Mouse (Mus musculus): ENCODE data around the gene AL732309.1. TPM values are rescaled to one million over a fixed set of nuclear protein-coding genes. Genes with fewer than 3 reads are reported as not detected.

Gene AL732309.1
- polyA plus RNA-seq, 1 experiment from 2014 or later: 4.5 TPM

- Histone ChIP-seq H3K27me3 (ENCODE audit: control insufficient read depth, insufficient read depth, low read depth, low read length) (peaks cover 4% of the 10 kb centered on the region; the same call in 1 of the 2 replicates), H3K9me3 (ENCODE audit: control insufficient read depth, low read length) (no peaks in the 10 kb centered on the region), H3K36me3 (ENCODE audit: control insufficient read depth, insufficient read depth, low read length) (peaks cover 19% of the 10 kb centered on the region), H3K27ac (ENCODE audit: low read length) (peak overlapping the region; percentile 87), H3K9ac (ENCODE audit: low read length) (no peak overlapping the region), H3K4me2 (ENCODE audit: low read depth, low read length) (peak overlapping the region; percentile 65), H3K4me3 (ENCODE audit: low read length) (no peak overlapping the region; the same call in 1 of the 2 replicates), H3K4me1 (replicated peaks; ENCODE audit: control insufficient read depth, insufficient read depth, low read length) (peaks cover 22% of the 10 kb centered on the region)
- no peak for ATAC-seq (ENCODE audit: low read depth)
- WGBS: 18% methylated on average over 2 of the region's 2 CpGs
Observed at GRCm38 (mm10) chr2:25197191-25197590, 49.5 kb downstream of the AL732309.1 start.

- Histone ChIP-seq H3K4me2 (ENCODE audit: low read depth, low read length) (peak within 1 kb of the TSS; percentile 65), H3K4me1 (replicated peaks; ENCODE audit: control insufficient read depth, insufficient read depth, low read length) (peaks cover 22% of the 10 kb centered on the region), H3K27ac (ENCODE audit: low read length) (peak within 1 kb of the TSS; percentile 87), H3K4me3 (ENCODE audit: low read length) (peak within 1 kb of the TSS; percentile 47), H3K9me3 (ENCODE audit: control insufficient read depth, low read length) (no peaks in the 10 kb centered on the region), H3K36me3 (ENCODE audit: control insufficient read depth, insufficient read depth, low read length) (peaks cover 18% of the 10 kb centered on the region), H3K9ac (ENCODE audit: low read length) (peak within 1 kb of the TSS; percentile 64), H3K27me3 (ENCODE audit: control insufficient read depth, insufficient read depth, low read depth, low read length) (peaks cover 4% of the 10 kb centered on the region; the same call in 1 of the 2 replicates)
- ATAC-seq (ENCODE audit: low read depth): peak; percentile 79
- 10% methylated on average over 8 of the region's 8 CpGs for WGBS
Observed at GRCm38 (mm10) chr2:25196172-25196954, 50.3 kb downstream of the AL732309.1 start, which contains the start of gene Tor4a. Tor4a (minus strand) TSS chr2:25196886.

GRCm38 (mm10) chr2:25195211-25196156 lies 51.2 kb downstream of the AL732309.1 start:
- H3K36me3 ChIP-seq (ENCODE audit: control insufficient read depth, insufficient read depth, low read length): peaks cover 11% of the 10 kb centered on the region
- ATAC-seq (ENCODE audit: low read depth): peak; percentile 41
- H3K4me2 ChIP-seq (ENCODE audit: low read depth, low read length): peak overlapping the region; percentile 65
- H3K9ac ChIP-seq (ENCODE audit: low read length): peak overlapping the region; percentile 64
- no peaks in the 10 kb centered on the region for H3K9me3 ChIP-seq (ENCODE audit: control insufficient read depth, low read length)
- 15% methylated on average over 55 of the region's 55 CpGs for WGBS
- peak overlapping the region; percentile 87 for H3K27ac ChIP-seq (ENCODE audit: low read length)
- peaks cover 4% of the 10 kb centered on the region; the same call in 1 of the 2 replicates for H3K27me3 ChIP-seq (ENCODE audit: control insufficient read depth, insufficient read depth, low read depth, low read length)
- H3K4me1 ChIP-seq (replicated peaks; ENCODE audit: control insufficient read depth, insufficient read depth, low read length): peaks cover 22% of the 10 kb centered on the region
- H3K4me3 ChIP-seq (ENCODE audit: low read length): peak overlapping the region; percentile 47

Other genes starting within 250 kb of the AL732309.1 start
- 71.7 and 72.3 TPM in 2 replicates for gene Nsmf, start 192.5 kb downstream of the AL732309.1 start, polyA plus RNA-seq (2015; fragmentation: Nextera tagmentation; extraction: Ambion mirVana)
- gene Entpd8, start 166.6 kb downstream of the AL732309.1 start, polyA plus RNA-seq (2015; fragmentation: Nextera tagmentation; extraction: Ambion mirVana): 0.64 and 0.74 TPM in 2 replicates
- 1.7 and 2.6 TPM in 2 replicates for gene Noxa1, start 151.7 kb downstream of the AL732309.1 start, polyA plus RNA-seq (2015; fragmentation: Nextera tagmentation; extraction: Ambion mirVana)
- 9.8 and 10.0 TPM in 2 replicates for gene Nrarp, start 66.1 kb downstream of the AL732309.1 start, polyA plus RNA-seq (2015; fragmentation: Nextera tagmentation; extraction: Ambion mirVana)
- gene Tor4a, start 50.0 kb downstream of the AL732309.1 start, polyA plus RNA-seq (2015; fragmentation: Nextera tagmentation; extraction: Ambion mirVana): 10.0 and 12.5 TPM in 2 replicates
- 112 and 113 TPM in 2 replicates for gene Nelfb, start 35.4 kb downstream of the AL732309.1 start, polyA plus RNA-seq (2015; fragmentation: Nextera tagmentation; extraction: Ambion mirVana)
- 0.15 TPM in 1 of 2 replicates, not detected in the other for gene Stpg3, start 32.2 kb downstream of the AL732309.1 start, polyA plus RNA-seq (2015; fragmentation: Nextera tagmentation; extraction: Ambion mirVana)
- 0.68 TPM in 1 of 2 replicates, not detected in the other for gene Fam166a, start 28.1 kb downstream of the AL732309.1 start, polyA plus RNA-seq (2015; fragmentation: Nextera tagmentation; extraction: Ambion mirVana)
- gene Tubb4b, start 22.2 kb downstream of the AL732309.1 start, polyA plus RNA-seq (2015; fragmentation: Nextera tagmentation; extraction: Ambion mirVana): 677 and 731 TPM in 2 replicates
- not detected in 2 replicates for gene Slc34a3, start 12.5 kb downstream of the AL732309.1 start, polyA plus RNA-seq (2015; fragmentation: Nextera tagmentation; extraction: Ambion mirVana)
- gene Rnf224, start 10.1 kb downstream of the AL732309.1 start, polyA plus RNA-seq (2015; fragmentation: Nextera tagmentation; extraction: Ambion mirVana): not detected in 2 replicates
- gene Rnf208, start 4.6 kb downstream of the AL732309.1 start, polyA plus RNA-seq (2015; fragmentation: Nextera tagmentation; extraction: Ambion mirVana): 8.3 and 9.1 TPM in 2 replicates
- 0.67 TPM in 1 of 2 replicates, not detected in the other for gene Cysrt1, start 4.4 kb downstream of the AL732309.1 start, polyA plus RNA-seq (2015; fragmentation: Nextera tagmentation; extraction: Ambion mirVana)
- gene Tmem203, start 8.6 kb upstream of the AL732309.1 start, polyA plus RNA-seq (2015; fragmentation: Nextera tagmentation; extraction: Ambion mirVana): 20.3 and 22.0 TPM in 2 replicates
- gene Tprn, start 15.8 kb upstream of the AL732309.1 start, polyA plus RNA-seq (2015; fragmentation: Nextera tagmentation; extraction: Ambion mirVana): 6.4 and 6.5 TPM in 2 replicates
- gene Ssna1, start 25.6 kb upstream of the AL732309.1 start, polyA plus RNA-seq (2015; fragmentation: Nextera tagmentation; extraction: Ambion mirVana): 219 and 232 TPM in 2 replicates
- gene Anapc2, start 25.6 kb upstream of the AL732309.1 start, polyA plus RNA-seq (2015; fragmentation: Nextera tagmentation; extraction: Ambion mirVana): 136 and 137 TPM in 2 replicates
- not detected in 2 replicates for gene Tmem210, start 41.3 kb upstream of the AL732309.1 start, polyA plus RNA-seq (2015; fragmentation: Nextera tagmentation; extraction: Ambion mirVana)
- 6.7 and 9.4 TPM in 2 replicates for gene Lrrc26, start 43.1 kb upstream of the AL732309.1 start, polyA plus RNA-seq (2015; fragmentation: Nextera tagmentation; extraction: Ambion mirVana)
- gene Grin1, start 72.3 kb upstream of the AL732309.1 start, polyA plus RNA-seq (2015; fragmentation: Nextera tagmentation; extraction: Ambion mirVana): 0.44 and 0.84 TPM in 2 replicates
- 47.8 and 57.4 TPM in 2 replicates for gene Man1b1, start 85.5 kb upstream of the AL732309.1 start, polyA plus RNA-seq (2015; fragmentation: Nextera tagmentation; extraction: Ambion mirVana)
- gene Dpp7, start 109.5 kb upstream of the AL732309.1 start, polyA plus RNA-seq (2015; fragmentation: Nextera tagmentation; extraction: Ambion mirVana): 15.9 and 18.9 TPM in 2 replicates
- gene Uap1l1, start 118.8 kb upstream of the AL732309.1 start, polyA plus RNA-seq (2015; fragmentation: Nextera tagmentation; extraction: Ambion mirVana): 18.8 and 20.2 TPM in 2 replicates
- gene Sapcd2, start 125.5 kb upstream of the AL732309.1 start, polyA plus RNA-seq (2015; fragmentation: Nextera tagmentation; extraction: Ambion mirVana): 39.0 and 39.3 TPM in 2 replicates
- 3.6 and 4.8 TPM in 2 replicates for gene Entpd2, start 149.0 kb upstream of the AL732309.1 start, polyA plus RNA-seq (2015; fragmentation: Nextera tagmentation; extraction: Ambion mirVana)
- gene Npdc1, start 152.5 kb upstream of the AL732309.1 start, polyA plus RNA-seq (2015; fragmentation: Nextera tagmentation; extraction: Ambion mirVana): 31.6 and 36.5 TPM in 2 replicates
- 0.10 and 0.15 TPM in 2 replicates for gene Fut7, start 176.4 kb upstream of the AL732309.1 start, polyA plus RNA-seq (2015; fragmentation: Nextera tagmentation; extraction: Ambion mirVana)
- gene Abca2, start 181.8 kb upstream of the AL732309.1 start, polyA plus RNA-seq (2015; fragmentation: Nextera tagmentation; extraction: Ambion mirVana): 4.9 and 5.4 TPM in 2 replicates
- 139 and 180 TPM in 2 replicates for gene Clic3, start 210.0 kb upstream of the AL732309.1 start, polyA plus RNA-seq (2015; fragmentation: Nextera tagmentation; extraction: Ambion mirVana)
- 37.9 and 44.8 TPM in 2 replicates for gene Paxx, start 214.2 kb upstream of the AL732309.1 start, polyA plus RNA-seq (2015; fragmentation: Nextera tagmentation; extraction: Ambion mirVana)
- 10.7 and 16.5 TPM in 2 replicates for gene Ptgds, start 223.2 kb upstream of the AL732309.1 start, polyA plus RNA-seq (2015; fragmentation: Nextera tagmentation; extraction: Ambion mirVana)
- gene Lcn12, start 247.0 kb upstream of the AL732309.1 start, polyA plus RNA-seq (2015; fragmentation: Nextera tagmentation; extraction: Ambion mirVana): not detected in 2 replicates

All from lung, embryonic 16.5 days (tissue).